Mouse (Mus musculus): Measurements from ENCODE around the gene Mcmbp. TPM values are rescaled to one million over a fixed set of nuclear protein-coding genes. Genes with fewer than 3 reads are reported as not detected.

Mcmbp gene
- polyA plus RNA-seq, 1 experiment from 2014 or later, result 60.7 TPM

- peaks cover under 1% of the 10 kb centered on the region; the same call in 1 of the 2 replicates for H3K36me3 ChIP-seq
- peak; percentile 89 for ATAC-seq
- peak within 1 kb of the TSS; percentile 75 for H3K27ac ChIP-seq
- H3K4me3 ChIP-seq (replicated peaks), result peak within 1 kb of the TSS; percentile 99
- peaks cover 46% of the 10 kb centered on the region for H3K4me1 ChIP-seq (replicated peaks)
- H3K27me3 ChIP-seq, result peaks cover 12% of the 10 kb centered on the region
- under 1% methylated on average over 55 of the region's 55 CpGs for WGBS
- H3K9me3 ChIP-seq, result no peaks in the 10 kb centered on the region
- H3K9ac ChIP-seq (replicated peaks), result peak within 1 kb of the TSS; percentile 93
- peak within 1 kb of the TSS; percentile 95 for H3K4me2 ChIP-seq (replicated peaks)
These were observed 4.6 kb upstream of the Mcmbp start, which contains the start of gene Sec23ip for GRCm38 (mm10) chr7:128744684-128745485. Sec23ip (plus strand) TSS chr7:128744943.

- Histone ChIP-seq H3K4me3 (replicated peaks) (peak overlapping the region; percentile 99), H3K36me3 (no peaks in the 10 kb centered on the region), H3K4me2 (replicated peaks) (peak overlapping the region; percentile 95), H3K9me3 (no peaks in the 10 kb centered on the region), H3K4me1 (replicated peaks) (peaks cover 46% of the 10 kb centered on the region), H3K9ac (replicated peaks) (peak overlapping the region; percentile 61; the same call in 1 of the 2 replicates), H3K27me3 (peaks cover 12% of the 10 kb centered on the region), H3K27ac (peak overlapping the region; percentile 75; the same call in 1 of the 2 replicates)
- no peak for ATAC-seq
- WGBS, result 66% methylated on average over 2 of the region's 2 CpGs
These were observed 3.6 kb upstream of the Mcmbp start for GRCm38 (mm10) chr7:128743898-128744297.

GRCm38 (mm10) chr7:128739462-128740277 is 625 bp downstream of the Mcmbp start:
- Histone ChIP-seq H3K4me2 (replicated peaks) (peak overlapping the region; percentile 90), H3K9ac (replicated peaks) (peak overlapping the region; percentile 97), H3K36me3 (peaks cover 3% of the 10 kb centered on the region), H3K9me3 (no peaks in the 10 kb centered on the region), H3K4me3 (replicated peaks) (peak overlapping the region; percentile 99), H3K4me1 (replicated peaks) (peaks cover 30% of the 10 kb centered on the region), H3K27me3 (peaks cover 12% of the 10 kb centered on the region), H3K27ac (peak overlapping the region; percentile 94)
- under 1% methylated on average over 77 of the region's 80 CpGs for WGBS
- ATAC-seq, result peak; percentile 73

- peaks cover 27% of the 10 kb centered on the region for H3K4me1 ChIP-seq (replicated peaks)
- 3% methylated on average over 15 of the region's 15 CpGs for WGBS
- H3K4me3 ChIP-seq (replicated peaks), result peak overlapping the region; percentile 99
- H3K9ac ChIP-seq (replicated peaks), result peak overlapping the region; percentile 97
- no peak for ATAC-seq
- peak overlapping the region; percentile 90 for H3K4me2 ChIP-seq (replicated peaks)
- no peaks in the 10 kb centered on the region for H3K9me3 ChIP-seq
- H3K27me3 ChIP-seq, result peaks cover 12% of the 10 kb centered on the region
- H3K27ac ChIP-seq, result no peak overlapping the region
- H3K36me3 ChIP-seq, result peaks cover 5% of the 10 kb centered on the region
These were observed 1.2 kb downstream of the Mcmbp start for GRCm38 (mm10) chr7:128739116-128739461.

GRCm38 (mm10) chr7:128738041-128738440 is 2.3 kb downstream of the Mcmbp start:
- WGBS, result 84% methylated on average over 5 of the region's 5 CpGs
- Histone ChIP-seq H3K9ac (replicated peaks) (peak overlapping the region; percentile 97; the same call in 1 of the 2 replicates), H3K4me2 (replicated peaks) (peak overlapping the region; percentile 90), H3K27me3 (peaks cover 7% of the 10 kb centered on the region), H3K4me3 (replicated peaks) (peak overlapping the region; percentile 99), H3K36me3 (peaks cover 5% of the 10 kb centered on the region), H3K4me1 (replicated peaks) (peaks cover 25% of the 10 kb centered on the region), H3K9me3 (no peaks in the 10 kb centered on the region), H3K27ac (no peak overlapping the region)
- no peak for ATAC-seq

- Histone ChIP-seq H3K9ac (replicated peaks) (no peak overlapping the region; the same call in 1 of the 2 replicates), H3K4me1 (replicated peaks) (peaks cover 18% of the 10 kb centered on the region), H3K4me2 (replicated peaks) (no peak overlapping the region), H3K36me3 (peaks cover 5% of the 10 kb centered on the region), H3K9me3 (no peaks in the 10 kb centered on the region), H3K4me3 (replicated peaks) (no peak overlapping the region), H3K27me3 (no peaks in the 10 kb centered on the region), H3K27ac (no peak overlapping the region; the same call in 1 of the 2 replicates)
- ATAC-seq, result no peak
- 85% methylated on average over 2 of the region's 2 CpGs for WGBS
These were observed 8.7 kb downstream of the Mcmbp start for GRCm38 (mm10) chr7:128731585-128731984.

GRCm38 (mm10) chr7:128728738-128729137 is 11.6 kb downstream of the Mcmbp start:
- no peaks in the 10 kb centered on the region for H3K9me3 ChIP-seq
- H3K27me3 ChIP-seq, result no peaks in the 10 kb centered on the region
- peaks cover 26% of the 10 kb centered on the region for H3K4me1 ChIP-seq (replicated peaks)
- peaks cover 5% of the 10 kb centered on the region; the same call in 1 of the 2 replicates for H3K36me3 ChIP-seq
- H3K9ac ChIP-seq (replicated peaks), result no peak overlapping the region
- no peak overlapping the region for H3K27ac ChIP-seq
- no peak for ATAC-seq
- no peak overlapping the region for H3K4me3 ChIP-seq (replicated peaks)
- H3K4me2 ChIP-seq (replicated peaks), result no peak overlapping the region
- WGBS, result 89% methylated on average over 10 of the region's 10 CpGs

- Histone ChIP-seq H3K27ac (no peak overlapping the region), H3K4me1 (replicated peaks) (peaks cover 26% of the 10 kb centered on the region), H3K36me3 (peaks cover 11% of the 10 kb centered on the region), H3K9me3 (no peaks in the 10 kb centered on the region), H3K9ac (replicated peaks) (no peak overlapping the region), H3K27me3 (no peaks in the 10 kb centered on the region), H3K4me2 (replicated peaks) (no peak overlapping the region), H3K4me3 (replicated peaks) (no peak overlapping the region)
- no peak for ATAC-seq
- WGBS, result 25% methylated on average over 5 of the region's 5 CpGs
These were observed 12.6 kb downstream of the Mcmbp start for GRCm38 (mm10) chr7:128727701-128728100.

GRCm38 (mm10) chr7:128726999-128727398 is 13.3 kb downstream of the Mcmbp start:
- peaks cover 17% of the 10 kb centered on the region for H3K36me3 ChIP-seq
- H3K9me3 ChIP-seq, result no peaks in the 10 kb centered on the region
- no peaks in the 10 kb centered on the region for H3K27me3 ChIP-seq
- 0 out of 2 replicates have a peak overlapping the region, but pooled peaks have one; percentile 7 for H3K27ac ChIP-seq
- ATAC-seq, result no peak
- no peak overlapping the region for H3K9ac ChIP-seq (replicated peaks)
- H3K4me3 ChIP-seq (replicated peaks), result no peak overlapping the region
- H3K4me1 ChIP-seq (replicated peaks), result peaks cover 26% of the 10 kb centered on the region
- no peak overlapping the region for H3K4me2 ChIP-seq (replicated peaks)
- 44% methylated on average over 10 of the region's 10 CpGs for WGBS

GRCm38 (mm10) chr7:128725189-128725588 is 15.1 kb downstream of the Mcmbp start:
- no peak overlapping the region for H3K4me3 ChIP-seq (replicated peaks)
- H3K9ac ChIP-seq (replicated peaks), result no peak overlapping the region
- H3K4me1 ChIP-seq (replicated peaks), result peaks cover 18% of the 10 kb centered on the region
- WGBS, result 87% methylated on average over 9 of the region's 9 CpGs
- H3K27me3 ChIP-seq, result no peaks in the 10 kb centered on the region
- no peak for ATAC-seq
- peaks cover 32% of the 10 kb centered on the region for H3K36me3 ChIP-seq
- no peak overlapping the region for H3K4me2 ChIP-seq (replicated peaks)
- H3K9me3 ChIP-seq, result no peaks in the 10 kb centered on the region
- H3K27ac ChIP-seq, result no peak overlapping the region

GRCm38 (mm10) chr7:128724761-128725160 is 15.5 kb downstream of the Mcmbp start:
- H3K27me3 ChIP-seq, result no peaks in the 10 kb centered on the region
- peaks cover 18% of the 10 kb centered on the region for H3K4me1 ChIP-seq (replicated peaks)
- no peak overlapping the region for H3K4me3 ChIP-seq (replicated peaks)
- H3K9me3 ChIP-seq, result no peaks in the 10 kb centered on the region
- ATAC-seq, result peak; percentile 74
- WGBS, result 41% methylated on average over 4 of the region's 4 CpGs
- no peak overlapping the region for H3K4me2 ChIP-seq (replicated peaks)
- H3K36me3 ChIP-seq, result peaks cover 35% of the 10 kb centered on the region
- H3K27ac ChIP-seq, result no peak overlapping the region
- H3K9ac ChIP-seq (replicated peaks), result no peak overlapping the region

GRCm38 (mm10) chr7:128717991-128718390 is 22.3 kb downstream of the Mcmbp start:
- Histone ChIP-seq H3K36me3 (peaks cover 88% of the 10 kb centered on the region), H3K4me1 (replicated peaks) (no peaks in the 10 kb centered on the region), H3K4me3 (replicated peaks) (no peak overlapping the region), H3K9ac (replicated peaks) (no peak overlapping the region), H3K9me3 (no peaks in the 10 kb centered on the region), H3K4me2 (replicated peaks) (no peak overlapping the region), H3K27me3 (no peaks in the 10 kb centered on the region), H3K27ac (no peak overlapping the region)
- ATAC-seq, result no peak
- WGBS, result 79% methylated on average over 4 of the region's 4 CpGs
